Mouse (Mus musculus): ENCODE data around the gene Tubgcp5.

GRCm38 (mm10) chr7:55784580-55784979 lies 9.4 kb upstream of the Tubgcp5 start:
- no peak for TF ChIP-seq POLR2A (IDR thresholded peaks at IDR 0.05; ENCODE audit: low read depth, low read length)
- TF ChIP-seq CTCF (IDR thresholded peaks at IDR 0.05; ENCODE audit: borderline replicate concordance, insufficient read depth, low read length): no peak
